Mouse (Mus musculus): ENCODE measurements around the gene Chd6.

The Chd6 gene

DNA sequence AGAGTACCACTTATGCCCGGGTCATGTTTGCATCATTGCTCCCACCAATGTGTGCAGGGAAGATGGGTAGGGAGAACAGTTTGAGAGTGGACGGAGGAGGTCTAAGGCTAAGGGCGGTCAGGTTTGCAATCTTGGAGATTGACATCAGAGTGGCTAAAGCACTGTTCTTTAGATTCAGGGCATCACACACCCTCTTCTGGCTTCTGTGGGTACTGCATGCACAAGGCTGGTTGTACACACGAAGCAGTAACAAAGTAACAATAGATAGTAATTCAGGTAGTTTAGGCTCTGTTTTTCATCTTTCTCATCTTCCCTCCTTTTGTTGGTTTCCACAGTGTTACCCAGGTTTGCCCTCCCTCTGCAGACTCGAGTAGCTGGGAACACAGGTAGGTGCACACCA, 177.5 kb downstream of the Chd6 start:
- DNase-seq (ENCODE audit: low read depth) = no peak

DNA sequence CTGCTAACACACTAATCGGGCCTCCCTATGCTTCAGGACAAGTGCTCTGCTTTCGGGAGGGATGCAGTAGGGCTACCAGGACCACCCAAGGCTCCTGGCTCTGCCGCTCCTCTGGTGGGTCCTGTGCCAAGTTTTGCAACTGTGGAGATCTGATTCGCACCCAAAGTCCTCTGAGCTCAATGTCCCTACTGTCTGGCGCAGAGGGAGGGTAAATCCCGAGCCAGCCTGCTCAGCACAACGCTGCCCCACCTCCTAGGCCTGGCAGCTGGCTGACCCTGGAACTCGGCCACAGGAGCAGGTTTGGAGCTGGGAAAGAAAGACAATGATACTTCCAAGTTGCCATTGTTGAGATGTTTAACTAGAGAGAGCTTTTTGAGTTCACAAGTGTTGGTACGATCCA, 183.7 kb downstream of the Chd6 start:
- DNase-seq (ENCODE audit: low read depth) = no peak

DNA sequence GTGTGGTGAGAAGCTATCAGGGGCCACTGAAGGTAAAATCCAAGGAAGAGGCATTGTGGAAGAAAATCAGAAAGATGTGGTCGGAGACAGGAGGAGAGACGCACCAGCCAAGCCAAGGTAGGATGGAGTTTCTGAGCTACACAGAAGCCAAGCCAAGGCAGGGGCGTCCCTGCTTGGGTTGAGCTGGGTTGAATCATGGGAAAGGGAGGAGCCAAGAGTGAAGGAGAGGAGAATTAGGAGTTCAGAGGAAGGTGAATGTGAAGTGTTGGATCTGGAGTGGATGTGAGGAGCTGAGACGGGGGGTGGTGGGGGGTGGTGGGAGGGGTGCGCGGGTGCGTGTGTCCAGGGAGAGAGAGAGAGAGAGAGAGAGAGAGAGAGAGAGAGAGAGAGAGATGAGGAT, 187.6 kb downstream of the Chd6 start:
- DNase-seq (ENCODE audit: low read depth) = no peak

DNA sequence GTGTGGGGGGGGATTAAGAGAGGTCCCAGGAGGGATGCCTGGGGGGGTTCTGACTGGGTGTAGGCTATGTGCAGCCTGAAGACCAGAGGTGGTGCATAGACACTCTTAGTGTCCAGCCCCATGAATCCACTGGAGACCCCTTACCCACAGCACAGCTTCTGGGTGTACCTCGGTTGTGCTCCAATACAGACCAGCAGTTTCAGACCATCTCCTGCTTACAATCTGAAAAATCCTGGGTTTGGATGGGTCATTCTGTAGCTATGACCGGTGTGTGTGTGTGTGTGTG, 190.0 kb downstream of the Chd6 start:
- DNase-seq (ENCODE audit: low read depth) = no peak

DNA sequence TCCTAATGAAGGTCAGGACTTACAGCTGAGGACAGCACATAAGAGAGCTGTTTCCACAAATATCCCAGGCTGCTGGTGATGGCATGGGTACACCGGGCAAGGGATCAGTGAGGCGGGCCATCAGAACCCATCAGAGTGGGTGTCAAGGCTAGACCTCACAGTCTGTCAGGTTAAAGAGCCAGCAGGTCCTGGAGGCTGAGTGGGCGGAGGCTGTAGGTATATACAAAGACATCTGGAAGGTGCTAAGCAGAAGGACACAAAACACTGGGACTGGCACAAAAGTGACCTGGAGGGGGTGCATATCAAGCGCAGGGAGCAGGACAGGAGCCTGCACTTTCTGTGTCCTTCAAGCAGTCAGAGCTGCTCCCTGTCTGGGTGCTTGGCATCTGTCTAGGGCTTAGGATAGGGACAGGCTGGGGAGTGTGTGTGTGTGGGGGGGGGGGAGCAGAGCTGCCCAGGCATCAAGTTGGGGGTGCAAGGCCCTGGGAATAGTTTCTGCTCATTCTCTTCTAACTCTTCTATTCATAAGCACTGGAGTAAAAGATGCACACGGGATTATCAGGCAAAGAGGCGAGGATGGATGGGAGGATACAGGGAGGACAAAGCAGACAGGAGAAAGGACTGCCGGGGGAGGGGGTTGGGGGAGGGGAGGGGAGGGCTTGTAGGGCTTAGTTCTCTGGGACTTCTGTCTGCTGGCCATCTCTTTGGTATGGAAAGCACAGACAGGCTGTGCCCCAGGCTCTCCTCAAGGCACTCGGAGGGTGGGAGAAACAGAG, 190.5 kb downstream of the Chd6 start:
- no peak for DNase-seq (ENCODE audit: low read depth)

DNA sequence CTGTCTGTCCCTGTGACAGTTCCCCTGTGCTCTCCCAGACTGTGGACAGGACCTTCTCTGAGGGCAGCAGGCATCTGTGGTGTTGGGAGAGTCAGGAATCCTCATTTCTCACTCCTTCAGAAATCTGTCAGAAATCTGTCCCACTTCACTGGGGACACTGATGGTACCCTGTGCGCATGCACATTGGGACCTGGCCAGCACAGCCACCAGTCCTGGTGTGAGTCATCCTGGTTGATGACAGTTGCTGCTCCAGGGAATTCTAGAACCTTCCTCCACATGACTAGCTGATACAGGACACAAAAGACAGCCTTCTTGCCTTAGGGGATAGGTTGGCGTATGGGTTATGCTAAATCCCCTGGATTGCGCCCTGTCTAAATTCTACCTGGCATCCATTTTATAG, 191.6 kb downstream of the Chd6 start:
- DNase-seq (ENCODE audit: low read depth) = no peak

DNA sequence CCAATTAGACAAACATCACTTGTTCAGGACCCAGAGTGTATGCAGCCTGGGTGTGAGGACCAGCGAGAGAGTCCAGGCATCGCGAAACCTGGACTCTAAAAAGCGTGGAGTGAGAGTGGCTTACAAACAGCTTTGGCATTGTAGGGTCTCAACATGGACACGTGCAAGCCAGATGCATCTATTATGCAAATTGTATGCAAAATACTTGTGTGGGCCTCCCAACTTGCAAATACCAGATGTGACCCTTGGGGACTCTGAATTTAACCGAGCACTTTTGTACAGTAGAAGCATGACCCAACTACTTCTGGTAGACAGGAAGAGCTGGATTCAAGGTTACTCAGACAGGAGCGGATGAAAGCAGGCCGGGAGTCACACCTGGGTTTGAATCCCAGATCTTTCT, 192.2 kb downstream of the Chd6 start:
- DNase-seq (ENCODE audit: low read depth) = no peak

DNA sequence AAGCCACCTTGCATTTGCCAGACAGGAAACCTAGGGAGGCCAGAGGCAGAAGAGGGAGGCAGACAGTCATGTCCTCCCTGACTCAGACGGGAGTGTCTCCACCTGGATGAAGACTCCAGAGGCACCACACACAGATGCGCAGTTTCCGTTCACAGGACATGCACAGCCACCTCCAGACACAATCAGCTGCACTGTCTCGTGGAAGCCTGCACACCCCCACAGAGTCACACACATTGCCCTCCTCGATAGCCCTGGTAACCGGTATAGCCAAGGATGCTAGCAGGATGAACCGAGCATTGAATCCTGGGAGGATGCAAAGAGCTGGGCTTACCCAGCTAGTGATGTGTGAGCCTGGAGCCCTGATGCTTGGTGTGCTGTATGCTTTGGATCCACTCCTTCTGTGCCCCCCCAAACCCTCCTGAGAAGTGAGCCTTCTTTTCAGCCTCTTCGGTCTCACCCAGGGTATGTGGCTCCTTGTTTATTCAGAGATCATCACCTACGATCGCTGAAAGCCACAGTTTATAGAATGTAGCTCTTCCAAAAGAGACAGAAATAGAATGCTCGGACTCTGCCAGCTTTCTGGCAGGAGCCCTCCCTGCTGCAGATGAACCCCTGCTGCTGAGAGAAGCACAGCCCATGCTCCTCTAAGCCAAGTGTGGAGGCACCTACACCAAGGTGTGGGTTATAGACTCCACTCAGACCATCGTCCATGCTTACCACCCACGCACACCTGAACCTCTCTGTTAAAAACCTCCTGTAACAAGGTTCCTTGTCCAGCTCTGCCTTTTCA, 192.9 kb downstream of the Chd6 start:
- no peak for DNase-seq (ENCODE audit: low read depth)

DNA sequence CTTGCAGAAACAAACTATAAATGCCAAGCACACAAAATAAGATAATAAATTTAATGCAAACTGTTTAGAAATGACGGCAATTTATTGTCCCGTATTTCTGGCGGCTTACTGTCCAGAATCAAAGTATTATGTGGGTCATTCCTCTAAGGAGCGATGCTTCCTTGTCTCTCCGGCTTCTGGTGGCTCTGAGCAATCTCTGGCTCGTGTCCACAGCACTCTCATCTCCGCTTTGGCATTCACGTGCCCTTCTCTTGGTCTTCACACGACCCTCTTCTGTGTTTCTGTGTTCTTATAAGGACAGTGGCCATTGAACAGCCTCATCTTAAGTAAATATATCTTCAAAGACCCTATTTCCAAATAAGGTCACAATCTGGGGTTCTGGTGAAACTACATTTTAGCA, 194.2 kb downstream of the Chd6 start:
- DNase-seq (ENCODE audit: low read depth) = no peak

DNA sequence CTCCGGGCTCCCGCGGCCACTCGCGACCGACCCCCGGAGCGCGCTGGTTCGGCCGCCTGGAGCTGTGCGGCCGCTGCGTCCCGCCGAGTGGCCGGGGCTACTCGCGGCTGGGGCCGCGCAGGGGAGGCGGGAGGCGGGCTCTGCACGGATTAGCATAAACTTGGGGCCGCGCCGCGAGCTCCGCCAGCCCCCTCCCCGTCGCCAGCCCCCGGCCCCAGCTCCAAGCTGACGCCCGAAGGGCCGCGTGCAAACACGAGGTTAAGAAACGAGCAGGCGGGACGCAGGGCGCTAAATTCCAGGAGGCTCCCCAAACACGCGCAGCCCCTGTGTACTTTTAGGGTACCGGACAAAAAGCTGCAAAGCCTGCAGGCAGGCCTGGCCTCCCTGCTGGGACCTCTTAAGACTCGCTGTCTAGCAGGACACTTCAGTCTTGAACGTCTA, 196.6 kb downstream of the Chd6 start, which contains the start of gene Emilin3:
Gene Emilin3, minus strand, starts transcription at position 98 of the 441 bp plus-strand sequence.
- DNase-seq (ENCODE audit: low read depth) = no peak

DNA sequence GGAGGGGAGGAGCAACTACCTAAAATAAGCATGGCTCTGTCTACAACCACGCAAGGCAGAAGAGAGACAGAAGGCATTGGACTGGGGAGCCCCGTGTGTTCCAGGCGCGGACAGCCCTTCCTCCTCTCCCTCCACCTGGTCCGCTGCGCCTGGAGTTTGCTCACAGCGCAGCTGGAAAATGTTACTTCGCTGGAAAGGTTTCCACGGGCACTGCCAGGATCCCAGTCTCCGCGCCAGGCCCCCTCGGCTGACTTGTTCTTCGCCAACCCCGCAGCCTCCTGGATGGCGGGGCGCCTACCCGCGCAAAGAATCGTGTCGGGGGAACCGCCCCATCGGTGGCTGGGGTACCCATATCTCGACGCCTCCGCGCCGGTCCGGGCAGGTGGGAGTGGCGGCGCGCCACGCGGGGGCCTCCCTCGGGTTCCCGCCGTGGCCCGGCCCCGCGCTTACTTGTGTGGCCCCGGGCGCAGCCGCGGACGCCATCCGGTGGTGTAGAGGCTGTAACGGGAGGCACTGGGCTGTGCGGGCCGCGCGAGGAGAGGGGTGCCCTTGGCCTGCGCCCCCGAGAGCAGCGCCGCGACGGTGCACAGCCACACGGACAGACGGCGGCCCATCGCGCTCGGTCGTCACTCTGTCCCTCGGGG, 197.2 kb downstream of the Chd6 start:
- no peak for DNase-seq (ENCODE audit: low read depth)

DNA sequence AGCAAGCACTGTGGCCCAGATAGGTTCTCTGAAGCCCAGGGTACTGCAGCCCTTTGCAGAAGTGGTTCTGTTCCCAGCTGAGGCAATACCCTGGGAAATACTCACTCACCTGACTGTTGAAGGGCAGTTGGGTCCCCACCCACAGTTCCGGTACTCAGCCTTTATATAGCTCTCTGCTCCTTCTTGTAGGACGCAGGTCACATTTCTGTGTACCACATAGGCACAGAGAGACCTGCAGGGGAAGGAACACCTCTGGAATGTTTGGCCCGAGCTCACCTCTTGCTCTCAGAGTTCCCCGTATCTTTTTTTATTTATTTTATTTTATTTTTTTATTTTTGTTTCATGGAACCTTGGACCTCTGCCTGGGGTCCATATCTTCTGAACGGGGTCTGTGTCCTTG, 198.2 kb downstream of the Chd6 start:
- DNase-seq (ENCODE audit: low read depth) = no peak

DNA sequence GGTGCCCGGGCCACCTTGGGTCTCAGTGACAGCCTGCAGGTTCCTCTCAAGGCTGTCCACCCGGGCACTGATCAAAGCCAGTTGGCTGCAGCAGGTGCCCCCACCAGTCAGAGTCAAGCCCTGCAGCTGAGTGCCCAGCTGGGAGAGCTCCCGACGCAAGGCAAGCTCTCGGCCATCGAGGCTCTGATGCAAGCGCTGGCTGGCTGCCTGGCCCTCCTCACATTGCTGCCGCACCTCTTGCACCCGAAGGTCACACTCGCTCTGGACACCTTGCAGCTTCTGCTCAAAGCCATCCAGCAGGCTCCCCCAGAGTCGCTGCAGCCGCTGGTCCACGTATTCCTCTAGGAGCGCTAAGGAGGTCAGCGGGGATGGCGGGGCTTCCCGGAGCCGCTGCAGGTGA, 200.3 kb downstream of the Chd6 start:
- DNase-seq (ENCODE audit: low read depth) = no peak

DNA sequence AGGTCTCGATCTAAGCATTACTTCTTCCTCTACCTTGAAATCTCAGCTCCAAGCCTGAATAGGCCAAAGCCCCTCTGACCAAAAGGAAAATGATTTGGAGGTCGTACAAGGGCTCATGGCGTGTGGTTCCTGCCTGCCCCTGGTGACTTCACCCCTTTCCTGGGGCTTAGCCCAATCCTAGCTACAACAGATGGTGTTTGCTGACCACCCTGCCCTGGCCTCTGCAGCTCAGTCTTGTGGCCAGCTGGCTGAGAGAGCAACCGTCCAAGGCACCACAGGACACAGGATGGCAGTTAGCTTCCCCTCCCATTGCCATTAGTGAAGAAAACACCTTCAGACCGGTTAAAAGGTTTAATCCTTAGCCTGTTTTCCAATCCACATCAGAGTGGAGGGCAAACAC, 202.8 kb downstream of the Chd6 start:
- no peak for DNase-seq (ENCODE audit: low read depth)

DNA sequence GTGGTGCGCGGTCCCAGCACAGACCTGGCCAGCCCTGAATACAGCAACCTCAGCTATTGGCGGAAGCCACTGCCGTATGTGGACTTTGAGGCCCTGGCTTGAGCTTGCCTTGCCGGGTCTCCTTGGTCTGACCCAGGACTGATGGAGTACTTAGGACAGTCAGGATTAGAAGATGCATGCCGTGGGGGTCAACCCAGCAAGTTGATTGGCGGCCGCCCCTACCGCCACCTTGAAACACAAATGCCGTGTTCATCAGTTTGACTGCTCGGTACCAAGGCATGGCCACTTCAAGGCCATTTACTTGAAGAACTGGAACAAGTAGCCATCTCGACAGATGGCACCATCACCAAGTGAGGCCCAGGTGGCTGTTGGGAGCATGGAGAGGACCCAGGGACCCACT, 203.6 kb downstream of the Chd6 start:
- no peak for DNase-seq (ENCODE audit: low read depth)

DNA sequence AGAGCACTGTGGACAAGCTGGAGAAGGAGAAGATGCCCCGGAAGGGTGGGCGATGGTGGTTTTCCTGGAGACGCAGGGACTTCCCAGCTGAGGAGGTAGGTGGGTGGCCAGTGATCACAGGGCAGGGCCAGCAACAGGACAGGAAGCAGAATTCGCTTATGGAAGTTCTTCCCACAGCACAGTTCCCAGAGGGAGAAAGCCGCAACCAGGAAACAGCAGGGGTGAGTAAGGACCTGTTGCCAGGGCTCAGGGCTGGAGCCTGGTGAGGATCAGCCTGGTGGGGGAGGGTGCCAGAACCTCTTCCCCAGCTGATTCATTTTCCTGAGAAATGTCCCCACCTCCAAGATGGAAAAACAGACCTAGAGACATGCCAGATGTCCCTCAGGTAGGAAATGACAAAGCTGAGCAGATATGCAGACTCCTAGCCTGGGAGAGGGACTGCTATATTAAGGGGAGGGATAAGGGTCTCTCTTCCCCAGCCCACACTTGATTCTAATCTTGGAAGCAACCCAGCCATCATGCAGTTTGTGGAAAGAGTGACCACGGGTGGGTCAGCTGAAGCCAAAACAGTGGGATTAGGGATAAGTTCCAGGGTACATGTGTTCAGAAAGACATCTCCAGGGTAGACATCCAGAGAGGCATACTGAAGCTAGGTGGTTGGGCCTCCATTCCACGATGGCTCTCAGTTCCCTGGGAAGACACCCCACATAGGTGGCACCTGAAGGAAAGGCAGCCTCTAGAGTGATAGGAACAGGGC, 207.0 kb downstream of the Chd6 start:
- DNase-seq (ENCODE audit: low read depth) = no peak
